Mouse (Mus musculus): ENCODE results near the gene Pla2g6.

DNA sequence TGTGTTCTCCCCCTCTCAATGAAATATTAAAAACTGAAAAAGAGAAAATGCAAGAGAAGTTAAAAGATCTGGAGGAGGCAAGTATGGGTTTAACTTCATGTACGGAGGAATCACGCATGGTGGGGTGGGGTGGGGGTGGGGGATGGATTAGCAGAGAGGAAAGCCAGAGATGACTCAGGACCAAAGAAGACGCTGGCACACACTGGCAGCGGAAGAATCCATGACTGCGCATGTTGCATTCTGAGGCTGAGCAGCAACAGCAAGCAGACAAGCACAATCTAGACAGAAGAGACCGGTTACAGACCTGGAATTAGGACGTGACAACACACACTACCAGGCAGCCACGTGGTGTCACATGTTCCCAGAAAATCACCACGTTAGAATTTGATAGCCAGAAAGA is 35.4 kb downstream of the Pla2g6 start:
- TF ChIP-seq GATA1 (IDR thresholded peaks at IDR 0.05; ENCODE audit: borderline replicate concordance, low read length): no peak
- TF ChIP-seq FLI1 (IDR thresholded peaks at IDR 0.05; ENCODE audit: low read length): no peak

Measured in megakaryocyte, embryonic 14.5 days (primary cell).